Mouse (Mus musculus) ES-E14 (cell line): Measurements from ENCODE around the gene Rtp2. TPM values are rescaled to one million over a fixed set of nuclear protein-coding genes. Genes with fewer than 3 reads are reported as not detected.

Experiments used
- DNase-seq: peaks from one replicate; pipeline ENCODE4 v3.0.0-alpha.2; 2013; ENCODE audit warnings: low read depth, low spot score
- H3K27ac ChIP-seq: 2 replicates; pipeline ENCODE4 v1.5.1; 2012; ENCODE audit warnings: low read depth, mild to moderate bottlenecking, low read length, moderate library complexity, mixed read lengths; ENCODE audit not compliant: poor library complexity, insufficient read depth, severe bottlenecking
- H3K36me3 ChIP-seq: 2 replicates; pipeline ENCODE4 v1.6.1; 2012; ENCODE audit warnings: mild to moderate bottlenecking, low read length, moderate library complexity, mixed read lengths; ENCODE audit not compliant: control insufficient read depth, poor library complexity, insufficient read depth, severe bottlenecking
- H3K4me1 ChIP-seq, 2 experiments: fragments of 150-350 bp in 1 of 2; sonication (generic) in 1 of 2; 2 replicates each; pipeline ENCODE4 v1.6.1; 2012; ENCODE audit warnings: low read length in 2 of 2, mild to moderate bottlenecking in 1 of 2, mixed read lengths in 1 of 2; ENCODE audit not compliant: control insufficient read depth in 2 of 2, insufficient read depth in 2 of 2, poor library complexity in 1 of 2
- H3K4me3 ChIP-seq, 2 experiments: fragments of 150-350 bp in 1 of 2; sonication (generic) in 1 of 2; 2 replicates each; pipeline ENCODE4 v1.5.1; 2012; ENCODE audit warnings: low read length in 2 of 2, low read depth in 1 of 2, mild to moderate bottlenecking in 1 of 2, mixed read lengths in 1 of 2; ENCODE audit not compliant: insufficient read depth in 1 of 2, poor library complexity in 1 of 2, severe bottlenecking in 1 of 2
- H3K9ac ChIP-seq: 2 replicates; pipeline ENCODE4 v1.6.1; 2012; ENCODE audit warnings: low read depth, mild to moderate bottlenecking, low read length, mixed read lengths; ENCODE audit not compliant: poor library complexity, insufficient read depth, severe bottlenecking
- H3K9me3 ChIP-seq: fragments of 150-350 bp; sonication (generic); 2 replicates; pipeline ENCODE4 v1.6.1; 2012; ENCODE audit warnings: low read depth, mild to moderate bottlenecking, low read length; ENCODE audit not compliant: control insufficient read depth, insufficient read depth
- CHD2 ChIP-seq: IDR thresholded peaks from 2 replicates; pipeline ENCODE4 v1.6.1; 2014; ENCODE audit warnings: mild to moderate bottlenecking, low read depth, low read length, inconsistent platforms
- MAFK ChIP-seq: IDR thresholded peaks from 2 replicates; pipeline ENCODE4 v1.6.1; 2014; ENCODE audit warnings: mild to moderate bottlenecking, low read depth, low read length, inconsistent platforms; ENCODE audit not compliant: insufficient read depth
- ZC3H11A ChIP-seq: IDR thresholded peaks from 2 replicates; pipeline ENCODE4 v1.6.1; 2012; ENCODE audit warnings: low read depth, mild to moderate bottlenecking, inconsistent platforms, low read length, borderline replicate concordance
- ZNF384 ChIP-seq: IDR thresholded peaks from 2 replicates; pipeline ENCODE4 v1.6.1; 2012; ENCODE audit warnings: low read depth, low read length, inconsistent platforms
- in situ Hi-C, 2 experiments: fragments of 600-800 bp; cut with MboI; formaldehyde crosslinking; loops; one replicate each; pipeline ENCODE4 v1.15.1; 2025; ENCODE audit warnings: low sequenced_read_pairs in 2 of 2, inconsistent platforms in 1 of 2; ENCODE audit not compliant: unreplicated experiment in 2 of 2
- total RNA-seq: library from RNA; depleted of rRNA; stranded (reverse); fragments of 300-350 nt; gene quantifications from 2 replicates; pipeline ENCODE4 v1.2.3, GENCODE M21; 2012; rRNA removed

Gene Rtp2
- total RNA-seq, 1 experiment = 0.18 TPM

DNA sequence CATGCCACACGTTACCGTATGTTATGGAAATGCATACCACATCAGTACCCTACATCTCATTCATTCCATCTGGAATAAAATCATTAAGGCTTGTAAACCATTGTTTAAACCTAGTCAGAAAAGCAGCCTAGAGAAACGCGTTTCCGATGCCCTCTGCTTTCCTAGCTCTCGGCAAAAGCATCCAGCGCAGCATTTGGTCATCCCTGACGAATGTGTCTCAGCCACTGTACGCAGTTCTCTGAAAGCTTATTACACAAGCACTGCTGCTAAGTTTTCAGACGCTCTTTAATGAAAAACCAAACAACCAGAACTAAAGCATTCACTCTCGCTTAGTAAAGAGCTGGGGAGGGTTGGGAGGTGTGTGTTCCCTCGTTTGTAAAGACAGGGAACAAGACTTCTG lies 47.1 kb downstream of the Rtp2 start:
- H3K4me1 ChIP-seq = no peaks in the 10 kb centered on the region
- TF ChIP-seq CHD2 = no peak
- no peak for TF ChIP-seq MAFK
- TF ChIP-seq ZC3H11A = no peak
- TF ChIP-seq ZNF384 = no peak
- no peak for DNase-seq

More for the DNA sequence above, 47.1 kb downstream of the Rtp2 start:
- Histone ChIP-seq H3K4me3 (no peak overlapping the region), H3K27ac (no peak overlapping the region), H3K9ac (no peak overlapping the region), H3K9me3 (no peaks in the 10 kb centered on the region), H3K36me3 (no peaks in the 10 kb centered on the region)
- in situ Hi-C loops = no loop called here

Other genes with a start within 250 kb of the Rtp2 start
- 0.37 TPM in 1 of 2 replicates, not detected in the other for gene Sst, start 41.4 kb downstream of the Rtp2 start, total RNA-seq
- not detected in 2 replicates for gene Gm37419, start 56.1 kb upstream of the Rtp2 start, total RNA-seq
- gene Bcl6, start 56.5 kb upstream of the Rtp2 start, total RNA-seq = 1.1 and 1.5 TPM in 2 replicates